Mouse (Mus musculus) skeletal muscle tissue, postnatal 0 days (tissue): Measurements from ENCODE around the gene B3gnt9. TPM values are rescaled to one million over a fixed set of nuclear protein-coding genes. Genes with fewer than 3 reads are reported as not detected.

Experiments used
- polyA plus RNA-seq: library from polyadenylated mRNA; unstranded; fragments of >200 nt; fragmentation: Nextera tagmentation; extraction: Ambion mirVana; gene quantifications from 2 replicates; pipeline ENCODE4 v1.2.1, GENCODE M21; 2015

Gene B3gnt9
- 12.4 and 15.0 TPM in 2 replicates for polyA plus RNA-seq

DNA sequence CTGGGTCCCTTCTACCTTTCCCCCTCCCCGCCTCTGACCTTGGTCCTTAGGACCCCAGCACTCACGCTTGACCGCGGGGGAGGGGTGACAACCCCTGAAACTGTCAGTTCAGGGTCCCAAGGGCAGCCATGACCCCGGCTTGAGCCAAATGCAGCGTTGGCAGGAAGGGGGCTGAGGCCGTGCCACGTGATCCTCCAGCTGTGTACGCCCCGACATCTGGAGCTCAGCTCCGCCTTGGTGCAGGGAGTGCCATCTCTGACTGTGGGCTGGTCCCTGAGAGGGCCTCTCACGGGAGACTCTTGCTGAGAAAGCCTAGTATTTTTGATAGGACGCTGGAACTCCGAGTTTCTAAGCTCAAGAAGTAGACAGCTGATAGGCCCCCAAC lies at the start of gene B3gnt9:
Gene B3gnt9 (minus strand): TSS at position 188 of the 385 bp plus-strand sequence.

DNA sequence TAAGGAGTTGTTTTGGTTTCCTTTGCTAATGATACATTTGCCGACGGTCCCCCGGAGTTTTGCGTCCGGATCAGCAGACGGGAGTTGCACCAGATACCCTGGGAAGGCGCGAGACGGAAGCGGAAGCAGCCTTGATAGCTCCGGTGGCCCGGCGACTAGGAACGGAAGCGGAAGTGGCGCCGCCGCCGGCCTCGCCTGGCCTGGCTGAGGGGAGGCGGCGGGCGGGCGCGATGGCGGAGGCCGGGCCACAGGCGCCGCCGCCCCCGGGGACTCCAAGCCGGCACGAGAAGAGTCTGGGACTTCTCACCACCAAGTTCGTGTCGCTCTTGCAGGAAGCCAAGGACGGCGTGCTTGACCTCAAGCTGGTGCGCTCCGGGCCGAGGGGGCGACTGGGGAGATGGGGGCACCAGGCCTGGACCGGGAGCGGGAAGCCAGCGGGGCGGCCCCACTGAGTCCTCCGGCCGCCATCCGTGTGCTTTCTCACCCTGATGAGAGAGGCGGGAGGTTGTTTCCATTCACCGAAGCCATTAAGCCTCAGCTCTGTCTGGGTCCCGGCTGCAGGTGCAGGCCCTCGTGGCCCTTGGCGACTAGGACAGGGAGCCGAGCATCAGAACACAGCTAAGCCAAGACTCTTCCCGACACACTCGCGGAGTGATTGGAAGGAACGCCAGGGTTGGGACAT lies 42.7 kb upstream of the B3gnt9 start, which contains the start of gene E2f4:
Gene E2f4 (plus strand): TSS at position 153 of the 682 bp plus-strand sequence.

GRCm38 (mm10) chr8:105295895-105296573 lies 41.1 kb upstream of the B3gnt9 start, which contains the start of gene Exoc3l:
Gene Exoc3l (minus strand): TSS chr8:105296101.

GRCm38 (mm10) chr8:105289805-105290460 lies 35.0 kb upstream of the B3gnt9 start, which contains the start of gene 4931428F04Rik:
Gene 4931428F04Rik (minus strand): TSS chr8:105289864.

GRCm38 (mm10) chr8:105275840-105276239 lies 20.9 kb upstream of the B3gnt9 start, which contains the start of gene Nol3:
Gene Nol3 (plus strand): TSS chr8:105276140.

GRCm38 (mm10) chr8:105269461-105269947 lies 14.6 kb upstream of the B3gnt9 start, which contains the start of gene Hsf4:
Gene Hsf4 (plus strand): TSS chr8:105269801.

GRCm38 (mm10) chr8:105264024-105264982 lies 9.3 kb upstream of the B3gnt9 start, which contains the start of the genes Tradd and Fbxl8:
Gene Tradd (minus strand): TSS chr8:105264609.
Gene Fbxl8 (plus strand): TSS chr8:105264648.

GRCm38 (mm10) chr8:105224413-105225271 lies 30.3 kb downstream of the B3gnt9 start, which contains the start of gene D230025D16Rik:
Gene D230025D16Rik (plus strand): TSS chr8:105225145.

Other genes with a start within 250 kb of the B3gnt9 start
- gene Ces3a, start 206.6 kb downstream of the B3gnt9 start, polyA plus RNA-seq = not detected in 2 replicates
- not detected in 2 replicates for gene Ces3b, start 171.4 kb downstream of the B3gnt9 start, polyA plus RNA-seq
- not detected in 2 replicates for gene Ces4a, start 123.4 kb downstream of the B3gnt9 start, polyA plus RNA-seq
- 32.1 and 36.8 TPM in 2 replicates for gene Cbfb, start 84.5 kb downstream of the B3gnt9 start, polyA plus RNA-seq
- gene D230025D16Rik, start 30.0 kb downstream of the B3gnt9 start, polyA plus RNA-seq = 13.8 and 14.6 TPM in 2 replicates
- 6.5 and 10.0 TPM in 2 replicates for gene Tradd, start 9.5 kb upstream of the B3gnt9 start, polyA plus RNA-seq
- 0.85 and 2.0 TPM in 2 replicates for gene Fbxl8, start 9.5 kb upstream of the B3gnt9 start, polyA plus RNA-seq
- 0.11 and 0.18 TPM in 2 replicates for gene Hsf4, start 14.6 kb upstream of the B3gnt9 start, polyA plus RNA-seq
- gene Nol3, start 21.0 kb upstream of the B3gnt9 start, polyA plus RNA-seq = 19.7 and 19.8 TPM in 2 replicates
- gene 4931428F04Rik, start 34.7 kb upstream of the B3gnt9 start, polyA plus RNA-seq = 2.1 TPM in 2 replicates
- gene Exoc3l, start 40.9 kb upstream of the B3gnt9 start, polyA plus RNA-seq = 4.2 and 6.3 TPM in 2 replicates
- 28.1 and 28.5 TPM in 2 replicates for gene E2f4, start 42.5 kb upstream of the B3gnt9 start, polyA plus RNA-seq
- gene Elmo3, start 50.4 kb upstream of the B3gnt9 start, polyA plus RNA-seq = 2.3 and 3.0 TPM in 2 replicates
- gene Lrrc29, start 71.1 kb upstream of the B3gnt9 start, polyA plus RNA-seq = 2.5 and 2.8 TPM in 2 replicates
- 70.3 and 73.5 TPM in 2 replicates for gene Tmem208, start 71.2 kb upstream of the B3gnt9 start, polyA plus RNA-seq
- 0.82 and 1.1 TPM in 2 replicates for gene Fhod1, start 92.8 kb upstream of the B3gnt9 start, polyA plus RNA-seq
- 0.45 and 0.52 TPM in 2 replicates for gene Slc9a5, start 93.7 kb upstream of the B3gnt9 start, polyA plus RNA-seq
- gene Plekhg4, start 118.1 kb upstream of the B3gnt9 start, polyA plus RNA-seq = 0.12 and 0.18 TPM in 2 replicates
- 0.29 TPM in 1 of 2 replicates, not detected in the other for gene Kctd19, start 158.3 kb upstream of the B3gnt9 start, polyA plus RNA-seq
- 0.94 and 1.2 TPM in 2 replicates for gene Lrrc36, start 158.4 kb upstream of the B3gnt9 start, polyA plus RNA-seq
- gene Tppp3, start 216.4 kb upstream of the B3gnt9 start, polyA plus RNA-seq = 630 and 718 TPM in 2 replicates
- gene Zdhhc1, start 241.7 kb upstream of the B3gnt9 start, polyA plus RNA-seq = 22.4 and 24.2 TPM in 2 replicates